In the genomic region with DNA sequence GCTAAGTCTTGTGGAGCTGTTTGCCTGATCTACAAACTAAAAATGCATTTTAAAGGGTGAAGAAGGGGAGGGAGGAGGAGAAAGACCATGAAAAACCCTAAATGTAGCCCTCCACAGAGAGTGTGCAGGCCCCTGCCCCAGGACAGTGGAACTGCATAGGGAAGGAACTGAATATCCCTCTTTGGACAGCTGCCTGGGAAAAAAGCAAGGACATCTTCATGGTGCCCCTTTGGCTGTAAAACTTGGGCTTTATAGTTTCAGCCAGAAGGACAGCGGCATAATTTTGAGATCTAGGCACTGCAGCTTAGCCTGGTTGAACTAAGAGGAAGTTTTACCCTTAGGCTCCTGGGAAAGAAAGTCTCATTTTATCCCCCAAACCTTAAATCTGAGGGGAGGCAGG, we compare ENCODE assay signal across 22 mouse cellular contexts. TPM values are rescaled to one million over a fixed set of nuclear protein-coding genes. Genes with fewer than 3 reads are reported as not detected.
"Had no signal": no experiment of that assay in that cellular context is flagged by ENCODE, and none has a peak within 500 bp of the region (broad histone marks: within the 10 kb centered on the region; RNA-seq: fewer than 3 reads in every experiment).

No protein-coding gene starts in this region.

- H3K36me3 ChIP-seq: neural tube, embryonic 15.5 days; stomach, embryonic 15.5 days had no signal

- H3K4me2 ChIP-seq: neural tube, embryonic 15.5 days; stomach, embryonic 15.5 days had no signal

- H3K9me3 ChIP-seq: neural tube, embryonic 15.5 days; stomach, embryonic 15.5 days had no signal

- H3K27ac ChIP-seq: neural tube, embryonic 15.5 days; stomach, embryonic 15.5 days; stomach, postnatal 0 days had no signal

- H3K27me3 ChIP-seq: neural tube, embryonic 15.5 days; stomach, embryonic 15.5 days had no signal

- H3K9ac ChIP-seq: neural tube, embryonic 15.5 days; stomach, embryonic 15.5 days had no signal

- H3K4me1 ChIP-seq: stomach, embryonic 15.5 days had no signal

- H3K4me3 ChIP-seq: neural tube, embryonic 15.5 days; stomach, embryonic 15.5 days had no signal

- DNase-seq: retina, postnatal 1 day; right cerebral cortex, adult 18-20 months; right cerebral cortex, postnatal 14 days; right cerebral cortex, postnatal 25 days; right cerebral cortex, postnatal 4 days; spleen, adult 18-20 months; thymus, adult 18-20 months; thymus, adult 2 months; thymus, postnatal 14 days; thymus, postnatal 25 days; thymus, postnatal 36 days; thymus, postnatal 4 days had no signal

RNA-seq across cellular contexts. Expression of a gene that starts 7.8 kb away (rescaled TPM):
- total RNA-seq: neutrophil, adult 5-6 weeks had no signal
- polyA plus RNA-seq: small intestine, adult 2 months; spleen, adult 2 months; stomach, embryonic 14.5 days; stomach, embryonic 15.5 days; stomach, embryonic 16.5 days; stomach, postnatal 0 days; thymus, adult 2 months; thymus, postnatal 0 days; urinary bladder, adult 2 months had no signal

RNA-seq across cellular contexts. Expression of a gene that starts 52.8 kb away (rescaled TPM):
- total RNA-seq: neutrophil, adult 5-6 weeks had no signal
